Mouse (Mus musculus): ENCODE data around the gene Kmt2c. TPM values are rescaled to one million over a fixed set of nuclear protein-coding genes. Genes with fewer than 3 reads are reported as not detected.
"Not testable (repeated sequence)": the region's sequence is repeated elsewhere in the genome, so short reads cannot be mapped to it uniquely, and the experiment has no call there.

Kmt2c gene
- total RNA-seq, 4 experiments from 2014 or later: 59.1 to 77.3 (median 64.4) TPM

- DNase-seq (ENCODE audit: low spot score in 2 of 2): no peak
Measured at GRCm38 (mm10) chr5:25516301-25516895, 17.8 kb upstream of the Kmt2c start.

DNA sequence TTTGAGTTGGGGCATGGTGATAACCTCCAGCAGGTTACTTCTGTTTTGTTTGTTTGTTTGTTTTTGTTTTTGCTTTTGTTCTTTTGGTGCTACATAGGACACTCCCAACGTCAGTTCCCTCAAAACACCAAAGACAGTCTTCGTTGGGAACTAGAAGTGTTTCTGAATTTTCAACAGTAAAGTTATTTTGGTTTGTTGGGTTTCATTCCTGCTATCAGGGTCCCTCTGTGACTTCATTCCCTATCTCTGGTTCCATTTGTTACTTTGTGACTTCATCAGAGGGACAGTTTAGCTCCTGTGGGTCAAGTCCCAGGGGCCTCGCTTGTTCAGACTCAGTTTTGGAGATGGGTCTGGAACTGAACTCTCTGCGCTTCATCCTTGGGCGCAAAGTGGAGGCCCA is 17.2 kb upstream of the Kmt2c start, which contains the start of gene Cct8l1:
Gene Cct8l1, plus strand, starts transcription at position 301 of the 400 bp plus-strand sequence.
- no peak for DNase-seq (ENCODE audit: low spot score in 2 of 2)

DNA sequence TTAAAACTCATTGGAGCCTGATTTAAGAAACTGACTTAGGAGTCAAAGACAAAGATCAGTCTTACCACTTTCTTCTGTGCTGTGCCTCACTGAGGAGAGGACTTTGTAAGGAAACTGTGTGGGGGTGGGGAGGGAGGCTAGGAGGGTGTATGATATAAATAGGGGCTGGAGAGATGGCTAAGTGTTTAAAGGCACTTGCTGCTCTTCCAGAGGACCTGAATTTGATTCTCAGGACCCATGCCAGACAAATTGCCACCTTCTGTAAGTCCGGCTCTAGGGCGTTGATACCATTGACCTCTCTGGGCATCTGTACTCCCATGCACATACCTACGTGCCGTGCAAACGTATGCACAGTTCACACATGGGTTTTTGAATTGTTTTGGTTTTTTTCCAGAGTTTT is 7.5 kb upstream of the Kmt2c start:
- no peak for DNase-seq (ENCODE audit: low spot score in 2 of 2)

GRCm38 (mm10) chr5:25500686-25501085 is 2.1 kb upstream of the Kmt2c start:
- no peak for DNase-seq (ENCODE audit: low spot score in 2 of 2)

GRCm38 (mm10) chr5:25499423-25500398 is 1.1 kb upstream of the Kmt2c start:
- peak; percentile 91 to 97 for DNase-seq (ENCODE audit: low spot score in 2 of 2)

DNA sequence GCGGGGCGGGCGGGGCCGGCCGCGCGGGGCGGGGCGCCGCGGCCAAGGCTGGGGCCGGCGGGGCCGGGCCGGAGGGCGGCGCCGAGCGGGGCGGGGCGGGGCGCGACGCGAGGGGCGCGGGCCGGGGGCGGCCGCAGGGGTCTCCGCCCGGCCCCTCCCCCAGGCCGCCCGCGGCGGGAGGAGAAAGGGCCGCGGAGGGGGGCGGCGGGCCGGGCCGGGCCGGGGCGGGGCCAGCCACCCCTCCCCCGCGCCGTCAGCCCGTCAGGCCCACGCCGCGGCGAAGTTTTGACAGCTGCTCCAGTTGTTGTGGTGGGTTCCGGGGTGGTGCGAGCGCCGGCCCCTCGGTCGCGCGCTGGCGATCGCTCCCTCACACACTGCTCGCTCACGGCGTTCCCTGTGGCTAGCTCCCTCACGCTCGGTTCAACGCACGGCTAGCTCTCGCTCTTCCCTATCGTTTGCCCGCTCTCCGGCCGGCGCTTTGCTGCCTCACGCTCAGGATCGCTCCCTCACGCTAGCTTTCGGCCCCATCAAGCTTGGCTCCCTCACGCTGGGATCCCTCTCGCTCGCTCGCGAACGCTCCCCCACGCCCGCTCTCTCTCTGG is 339 bp upstream of the Kmt2c start:
- DNase-seq (ENCODE audit: low spot score in 2 of 2): peak in 1 of 2 experiments; percentile 66

- peak; percentile 30 to 39 for DNase-seq (ENCODE audit: low spot score in 2 of 2)
Measured at GRCm38 (mm10) chr5:25497720-25498345, 750 bp downstream of the Kmt2c start.

- DNase-seq (ENCODE audit: low spot score in 2 of 2): no peak
Measured at GRCm38 (mm10) chr5:25497369-25497719, 1.2 kb downstream of the Kmt2c start.

- no peak for DNase-seq (ENCODE audit: low spot score in 2 of 2)
Measured at GRCm38 (mm10) chr5:25496652-25497051, 1.9 kb downstream of the Kmt2c start.

GRCm38 (mm10) chr5:25478863-25479262 is 19.7 kb downstream of the Kmt2c start:
- DNase-seq (ENCODE audit: low spot score in 2 of 2): no peak

GRCm38 (mm10) chr5:25475789-25476188 is 22.8 kb downstream of the Kmt2c start:
- DNase-seq (ENCODE audit: low spot score in 2 of 2): no peak

- DNase-seq (ENCODE audit: low spot score in 2 of 2): no peak
Measured at GRCm38 (mm10) chr5:25472070-25472469, 26.5 kb downstream of the Kmt2c start.

DNA sequence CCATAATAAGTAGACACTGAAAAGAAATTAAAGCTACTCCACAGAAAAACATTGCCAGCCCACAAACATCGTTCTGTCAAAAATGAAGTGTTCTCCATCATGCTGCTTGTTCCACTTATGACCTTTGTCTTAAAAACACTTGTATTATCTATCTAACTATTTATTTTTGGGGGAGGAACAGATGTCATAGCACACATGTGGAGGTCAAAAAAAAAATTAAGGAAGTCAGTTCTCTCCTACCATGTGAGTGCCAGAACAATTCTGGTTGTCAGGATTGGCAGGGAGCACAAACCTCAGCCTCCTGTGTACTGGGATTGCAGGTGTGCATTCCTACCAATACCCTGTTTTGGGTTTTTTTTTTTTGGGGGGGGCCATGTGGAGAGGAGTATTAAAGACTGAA is 36.6 kb downstream of the Kmt2c start:
- DNase-seq (ENCODE audit: low spot score in 2 of 2): no peak

GRCm38 (mm10) chr5:25455432-25455831 is 43.2 kb downstream of the Kmt2c start:
- not testable (repeated sequence) for DNase-seq (ENCODE audit: low spot score in 2 of 2)

DNA sequence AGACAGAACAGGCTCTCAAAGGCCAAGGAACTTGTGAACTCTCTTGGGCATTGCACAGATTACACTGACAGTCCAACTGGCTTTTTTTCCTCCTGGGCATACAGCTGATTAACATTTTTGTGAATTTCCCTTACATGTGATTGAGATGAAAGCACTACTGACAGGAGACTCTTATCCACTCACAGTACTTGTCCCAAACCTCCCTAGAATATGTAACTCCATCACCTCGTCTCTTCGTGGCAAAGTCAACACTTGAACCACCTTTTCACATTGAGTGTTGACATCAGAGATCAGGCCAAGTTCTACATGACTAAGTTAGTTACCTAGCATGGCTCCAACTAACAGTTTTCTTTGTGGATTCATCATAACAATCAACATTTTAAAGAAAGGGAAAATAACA is 45.9 kb downstream of the Kmt2c start:
- DNase-seq (ENCODE audit: low spot score in 2 of 2): no peak

DNA sequence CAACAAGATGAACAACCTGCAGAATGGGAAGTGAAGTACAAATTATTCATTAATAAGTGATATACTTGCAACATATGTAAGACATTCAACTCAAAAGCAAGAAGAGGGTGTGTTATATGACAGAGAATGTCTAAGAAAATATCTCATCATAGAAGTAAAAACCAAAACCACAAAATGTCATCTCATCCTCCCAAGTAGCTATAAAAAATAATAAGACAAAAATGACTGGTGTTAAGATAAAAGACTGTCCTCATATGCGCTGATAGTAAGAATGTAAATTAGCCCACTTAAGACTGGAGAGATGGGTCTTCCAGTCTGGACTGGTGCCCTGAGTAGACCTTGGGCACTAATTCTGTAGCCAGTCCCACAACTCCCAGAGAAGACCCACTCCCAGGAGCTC is 61.1 kb downstream of the Kmt2c start:
- no peak for DNase-seq (ENCODE audit: low spot score in 2 of 2)

DNA sequence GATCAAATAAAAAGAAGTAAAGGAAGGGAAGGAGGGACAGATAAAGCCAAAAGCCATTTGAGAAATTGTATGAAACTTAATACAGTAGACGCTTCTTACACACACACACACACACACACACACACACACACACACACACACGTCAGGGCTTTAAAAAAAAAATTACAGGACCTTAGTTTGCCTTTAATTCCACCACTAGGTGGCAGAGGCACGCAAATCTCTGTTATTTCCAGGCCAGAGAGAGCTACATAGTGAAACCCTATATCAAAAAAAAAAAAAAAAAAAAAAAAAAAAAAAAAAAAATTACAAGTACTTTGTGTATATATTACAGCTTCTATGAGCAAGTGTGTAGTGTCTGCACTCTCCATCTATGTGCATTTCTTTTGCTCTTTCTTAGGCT is 62.5 kb downstream of the Kmt2c start:
- DNase-seq (ENCODE audit: low spot score in 2 of 2): peak in 1 of 2 experiments; percentile 18

DNA sequence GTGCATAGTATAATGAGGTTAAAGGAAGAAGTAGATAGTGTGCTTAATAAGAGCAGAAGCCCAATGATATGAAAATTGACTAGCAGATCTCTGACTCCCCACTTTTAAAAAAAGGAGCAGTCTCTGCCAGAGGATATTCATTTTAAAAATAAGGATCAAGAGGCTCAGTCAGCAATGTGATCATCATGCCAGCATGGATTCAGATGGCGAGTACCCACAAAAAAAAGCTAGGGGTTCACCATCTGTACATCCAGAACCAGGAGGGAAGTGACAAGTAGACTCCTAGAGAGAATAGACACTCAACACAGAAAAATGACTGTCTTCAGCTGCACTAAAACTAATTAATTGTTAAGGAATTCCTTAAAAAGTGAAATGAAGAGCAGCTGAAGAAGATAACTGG is 76.0 kb downstream of the Kmt2c start:
- no peak for DNase-seq (ENCODE audit: low spot score in 2 of 2)

DNA sequence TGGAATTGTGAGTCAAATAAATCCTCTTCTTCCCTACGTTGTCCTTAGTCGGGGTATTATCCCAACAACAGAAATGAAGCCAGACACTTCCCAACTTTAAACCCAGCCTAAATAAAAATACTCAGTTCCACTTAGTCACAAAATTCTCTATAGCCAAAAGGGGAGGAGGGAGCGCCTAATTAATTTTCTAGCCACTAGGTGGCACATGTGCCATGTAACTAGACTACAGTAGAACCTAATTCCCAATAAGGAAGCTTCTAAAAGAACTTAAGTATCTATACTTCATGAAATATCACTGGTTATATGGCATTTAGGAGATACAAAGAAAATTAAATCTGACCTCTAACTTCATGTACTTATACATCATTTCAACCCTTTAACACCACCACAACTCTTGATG is 78.0 kb downstream of the Kmt2c start:
- peak; percentile 15 to 50 for DNase-seq (ENCODE audit: low spot score in 2 of 2)

DNA sequence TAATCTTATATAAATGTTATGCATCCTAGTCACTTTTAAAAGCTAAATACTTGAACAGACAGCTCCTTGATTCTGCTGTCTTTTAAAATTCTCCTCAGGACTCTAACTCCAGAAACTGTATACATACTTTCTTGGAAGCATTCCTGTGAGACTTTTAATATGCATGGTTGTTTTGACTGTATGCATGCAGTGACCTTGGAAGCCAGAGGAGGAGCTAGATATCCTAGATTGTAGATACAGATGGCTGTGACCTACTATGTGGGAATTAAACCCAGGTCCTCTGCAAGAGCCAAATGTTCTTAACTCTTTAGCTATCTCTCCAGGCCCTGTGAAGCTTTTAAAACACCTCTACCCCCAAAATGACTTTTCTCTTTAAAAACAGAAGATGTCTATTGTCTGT is 83.2 kb downstream of the Kmt2c start:
- no peak for DNase-seq (ENCODE audit: low spot score in 2 of 2)

DNA sequence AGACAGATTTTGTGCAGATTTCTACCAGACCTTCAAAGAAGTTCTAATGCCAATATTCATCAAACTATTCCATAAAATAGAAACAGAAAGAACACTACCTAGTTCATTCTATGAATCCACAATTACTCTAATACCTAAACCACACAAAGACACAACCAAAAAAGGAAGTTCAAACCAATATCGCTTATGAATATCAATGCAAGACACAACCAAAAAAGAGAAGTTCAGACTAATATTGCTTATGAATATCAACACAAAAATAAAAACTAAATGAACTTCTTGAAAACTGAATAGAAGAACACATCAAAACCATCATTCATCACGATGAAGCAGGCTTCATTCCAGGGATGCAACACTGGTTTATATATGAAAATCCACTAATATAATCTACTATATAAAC is 101.9 kb downstream of the Kmt2c start:
- DNase-seq (ENCODE audit: low spot score in 2 of 2): no peak

DNA sequence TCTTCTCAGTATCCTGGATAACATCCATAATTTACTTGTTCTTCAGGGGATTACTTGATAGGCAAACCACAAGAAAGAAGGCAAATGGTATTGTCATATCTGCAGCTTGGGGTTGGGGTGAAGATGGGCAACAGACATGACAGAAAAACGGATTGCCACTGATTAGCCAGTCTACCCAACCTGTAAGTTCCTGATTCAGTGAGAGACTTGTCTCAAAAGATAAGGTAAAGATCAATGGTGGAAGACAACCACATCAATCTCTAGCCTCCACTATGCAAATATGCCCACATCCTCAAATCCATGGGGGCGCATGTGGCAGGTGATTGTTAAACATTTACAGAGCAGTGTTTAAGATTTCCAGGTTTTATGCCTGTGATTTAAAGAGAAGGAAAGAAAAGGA is 105.9 kb downstream of the Kmt2c start:
- DNase-seq (ENCODE audit: low spot score in 2 of 2): no peak

Measured in left cerebral cortex, adult 8-10 months (tissue).